Mouse (Mus musculus) ES-E14 (cell line): ENCODE measurements around the gene Adad2.

Source experiments
- HCFC1 ChIP-seq: IDR thresholded peaks from 2 replicates; pipeline ENCODE4 v1.6.1; 2012; ENCODE audit warnings: low read length, inconsistent platforms, borderline replicate concordance; ENCODE audit not compliant: insufficient read depth
- MAFK ChIP-seq: IDR thresholded peaks from 2 replicates; pipeline ENCODE4 v1.6.1; 2014; ENCODE audit warnings: mild to moderate bottlenecking, low read depth, low read length, inconsistent platforms; ENCODE audit not compliant: insufficient read depth
- ZNF384 ChIP-seq: IDR thresholded peaks from 2 replicates; pipeline ENCODE4 v1.6.1; 2012; ENCODE audit warnings: low read depth, low read length, inconsistent platforms

DNA sequence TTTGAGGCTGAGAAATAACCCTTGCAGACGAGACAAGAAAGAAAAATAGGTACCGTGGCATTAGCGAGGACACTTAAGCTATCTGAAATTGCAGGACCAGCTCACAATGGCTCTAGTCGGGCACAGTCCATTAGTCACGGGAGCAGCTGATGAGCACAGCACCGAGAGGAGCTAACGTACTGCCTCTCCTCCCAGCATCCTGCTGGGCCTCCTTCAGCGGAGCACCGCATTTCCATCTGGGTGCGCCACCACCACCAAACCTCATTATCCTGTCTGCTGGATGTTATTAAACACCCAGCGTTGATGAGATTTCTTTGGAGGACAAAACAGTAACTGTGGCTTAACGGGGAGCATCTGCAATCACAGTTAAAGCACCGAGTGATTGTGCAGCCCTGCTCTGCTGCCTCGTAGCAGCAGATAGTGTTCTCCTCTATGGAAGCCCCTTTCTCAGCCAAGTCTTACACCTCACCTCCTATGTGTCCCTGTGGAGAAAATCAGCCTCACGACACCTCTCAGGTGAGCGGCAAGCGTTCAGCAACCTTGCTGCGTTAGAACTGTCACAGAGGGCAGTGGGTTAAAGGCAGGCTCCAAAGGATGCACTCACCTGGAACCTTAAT lies 32.5 kb downstream of the Adad2 start:
- TF ChIP-seq ZNF384: no peak
- TF ChIP-seq MAFK: no peak
- no peak for TF ChIP-seq HCFC1
